Mouse (Mus musculus): ENCODE measurements around the gene Vmn2r3. TPM values are rescaled to one million over a fixed set of nuclear protein-coding genes. Genes with fewer than 3 reads are reported as not detected.
"Not testable (repeated sequence)": the region's sequence is repeated elsewhere in the genome, so short reads cannot be mapped to it uniquely, and the experiment has no call there.

Vmn2r3 gene
- total and polyA plus RNA-seq, 3 experiments, result 0.22 TPM; not detected in 2

- Histone ChIP-seq H3K4me3 (ENCODE audit: low read depth, low read length) (no peak overlapping the region), H3K4me1 (ENCODE audit: insufficient read depth, low read depth, low read length) (peaks cover 4% of the 10 kb centered on the region; the same call in 1 of the 2 replicates), H3K36me3 (replicated peaks) (no peaks in the 10 kb centered on the region), H3K27me3 (ENCODE audit: insufficient read depth, low read length) (no peaks in the 10 kb centered on the region), H3K9me3 (replicated peaks) (no peaks in the 10 kb centered on the region)
- DNase-seq (ENCODE audit: low spot score) (no peak), ATAC-seq (ENCODE audit: extremely low read depth, insufficient number of reproducible peaks, low FRiP score, poor library complexity, severe bottlenecking) (no peak)
- no peak for TF ChIP-seq CTCF (IDR thresholded peaks at IDR 0.05; ENCODE audit: low read depth, low read length)
- no peak for TF ChIP-seq GATA2 (IDR thresholded peaks at IDR 0.05; ENCODE audit: borderline replicate concordance, low read depth, low read length)
- TF ChIP-seq POLR2AphosphoS5 (IDR thresholded peaks at IDR 0.05; ENCODE audit: insufficient replicate concordance, low read depth, low read length), result no peak
- no peak for TF ChIP-seq TAL1 (conservative IDR thresholded peaks at IDR 0.05; ENCODE audit: low read depth, low read length)
These were observed 37.9 kb downstream of the Vmn2r3 start for GRCm38 (mm10) chr3:64251646-64252045.

GRCm38 (mm10) chr3:64250461-64250860, 39.0 kb downstream of the Vmn2r3 start:
- H3K9me3 ChIP-seq (replicated peaks); H3K4me1 ChIP-seq (ENCODE audit: insufficient read depth, low read depth, low read length); DNase-seq (ENCODE audit: low spot score); H3K36me3 ChIP-seq (replicated peaks); H3K27me3 ChIP-seq (ENCODE audit: insufficient read depth, low read length); ATAC-seq (ENCODE audit: extremely low read depth, insufficient number of reproducible peaks, low FRiP score, poor library complexity, severe bottlenecking); H3K4me3 ChIP-seq (ENCODE audit: low read depth, low read length): not testable (repeated sequence)

DNA sequence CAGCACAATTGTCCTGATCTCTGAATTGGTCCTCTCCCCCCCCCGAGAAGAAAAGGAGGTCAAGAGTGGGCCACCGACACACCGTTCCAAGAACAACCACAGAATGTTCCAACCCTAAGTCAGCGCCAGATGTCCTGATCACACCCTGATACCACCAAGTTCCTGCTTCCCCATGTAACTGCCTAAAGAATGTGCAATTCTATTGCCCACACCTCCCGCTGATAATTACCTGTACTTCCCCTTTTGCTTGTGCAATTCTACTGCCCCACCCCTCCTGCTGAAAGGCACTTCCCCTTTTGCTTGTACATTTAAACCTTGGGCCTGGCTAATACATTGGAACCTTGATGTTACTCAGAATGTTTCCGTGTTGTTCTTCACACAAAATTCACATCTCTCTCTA, 54.0 kb downstream of the Vmn2r3 start:
- not testable (repeated sequence) for H3K36me3 ChIP-seq (replicated peaks); ATAC-seq (ENCODE audit: extremely low read depth, insufficient number of reproducible peaks, low FRiP score, poor library complexity, severe bottlenecking); H3K4me3 ChIP-seq (ENCODE audit: low read depth, low read length); DNase-seq (ENCODE audit: low spot score); H3K27me3 ChIP-seq (ENCODE audit: insufficient read depth, low read length); H3K4me1 ChIP-seq (ENCODE audit: insufficient read depth, low read depth, low read length)
- H3K9me3 ChIP-seq (replicated peaks), result peaks cover 31% of the 10 kb centered on the region

DNA sequence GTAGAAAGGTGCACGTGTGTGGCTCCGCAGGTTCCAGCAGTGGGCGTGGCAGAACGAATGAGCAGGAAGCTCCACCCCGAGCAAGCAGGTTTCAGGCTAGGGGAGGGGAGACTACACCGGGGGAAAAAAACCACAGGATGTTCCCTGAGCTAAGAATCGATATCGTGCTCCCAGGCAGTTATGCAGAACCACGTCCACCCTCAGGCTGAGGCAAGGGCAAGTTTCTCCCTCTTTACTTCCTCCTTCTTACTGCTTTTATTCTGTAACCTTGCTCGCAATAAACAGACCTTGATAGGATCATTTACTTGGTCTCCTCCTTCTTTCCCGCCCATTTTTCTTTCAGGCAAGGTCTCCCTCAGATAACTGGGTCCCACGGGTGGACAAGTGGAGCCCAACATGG, 55.9 kb downstream of the Vmn2r3 start:
- not testable (repeated sequence) for H3K27me3 ChIP-seq (ENCODE audit: insufficient read depth, low read length); H3K4me1 ChIP-seq (ENCODE audit: insufficient read depth, low read depth, low read length); H3K4me3 ChIP-seq (ENCODE audit: low read depth, low read length); H3K36me3 ChIP-seq (replicated peaks); DNase-seq (ENCODE audit: low spot score); ATAC-seq (ENCODE audit: extremely low read depth, insufficient number of reproducible peaks, low FRiP score, poor library complexity, severe bottlenecking)
- peaks cover 31% of the 10 kb centered on the region for H3K9me3 ChIP-seq (replicated peaks)

GRCm38 (mm10) chr3:64227243-64227642, 62.3 kb downstream of the Vmn2r3 start:
- Histone ChIP-seq H3K9me3 (replicated peaks) (no peaks in the 10 kb centered on the region), H3K4me3 (ENCODE audit: low read depth, low read length) (no peak overlapping the region), H3K4me1 (ENCODE audit: insufficient read depth, low read depth, low read length) (no peaks in the 10 kb centered on the region), H3K36me3 (replicated peaks) (no peaks in the 10 kb centered on the region), H3K27me3 (ENCODE audit: insufficient read depth, low read length) (no peaks in the 10 kb centered on the region)
- ATAC-seq (ENCODE audit: extremely low read depth, insufficient number of reproducible peaks, low FRiP score, poor library complexity, severe bottlenecking) (no peak), DNase-seq (ENCODE audit: low spot score) (no peak)
- TF ChIP-seq TAL1 (conservative IDR thresholded peaks at IDR 0.05; ENCODE audit: low read depth, low read length) (no peak), POLR2AphosphoS5 (IDR thresholded peaks at IDR 0.05; ENCODE audit: insufficient replicate concordance, low read depth, low read length) (no peak), GATA1 (IDR thresholded peaks at IDR 0.05; ENCODE audit: borderline replicate concordance, low read length) (no peak), CTCF (IDR thresholded peaks at IDR 0.05; ENCODE audit: low read depth, low read length) (no peak), GATA2 (IDR thresholded peaks at IDR 0.05; ENCODE audit: borderline replicate concordance, low read depth, low read length) (no peak)

Other genes starting within 250 kb of the Vmn2r3 start
- 0.30 TPM in 1 of 2 replicates, not detected in the other for gene Vmn2r1, start 208.2 kb downstream of the Vmn2r3 start, total RNA-seq (2014; fragmentation: Nextera tagmentation)
- gene Vmn2r1, start 208.2 kb downstream of the Vmn2r3 start, total RNA-seq (2017), result 0.12 and 0.16 TPM in 2 replicates
- not detected in 2 replicates for gene Vmn2r1, start 208.2 kb downstream of the Vmn2r3 start, polyA plus RNA-seq (2012)
- not detected in 2 replicates for gene Vmn2r2, start 147.8 kb downstream of the Vmn2r3 start, total RNA-seq (2014; fragmentation: Nextera tagmentation)
- under 0.01 and 0.06 TPM in 2 replicates for gene Vmn2r2, start 147.8 kb downstream of the Vmn2r3 start, total RNA-seq (2017)
- gene Vmn2r2, start 147.8 kb downstream of the Vmn2r3 start, polyA plus RNA-seq (2012), result not detected in 2 replicates
- gene Vmn2r4, start 125.7 kb upstream of the Vmn2r3 start, total RNA-seq (2014; fragmentation: Nextera tagmentation), result not detected in 2 replicates
- 0.05 and 0.06 TPM in 2 replicates for gene Vmn2r4, start 125.7 kb upstream of the Vmn2r3 start, total RNA-seq (2017)
- gene Vmn2r4, start 125.7 kb upstream of the Vmn2r3 start, polyA plus RNA-seq (2012), result not detected in 2 replicates
- gene Vmn2r5, start 220.1 kb upstream of the Vmn2r3 start, total RNA-seq (2014; fragmentation: Nextera tagmentation), result not detected in 2 replicates
- 0.05 and 0.06 TPM in 2 replicates for gene Vmn2r5, start 220.1 kb upstream of the Vmn2r3 start, total RNA-seq (2017)
- not detected in 2 replicates for gene Vmn2r5, start 220.1 kb upstream of the Vmn2r3 start, polyA plus RNA-seq (2012)

Data from G1E (cell line).